Mouse (Mus musculus): ENCODE results near the gene Prokr1.
"Not testable (repeated sequence)": the region's sequence is repeated elsewhere in the genome, so short reads cannot be mapped to it uniquely, and the experiment has no call there.

Gene Prokr1

GRCm38 (mm10) chr6:87571863-87572262, 18.7 kb downstream of the Prokr1 start:
- DNase-seq (ENCODE audit: low read depth, low spot score), result not testable (repeated sequence)

- no peak for DNase-seq (ENCODE audit: low read depth, low spot score)
Measured at GRCm38 (mm10) chr6:87567686-87568593, 22.6 kb downstream of the Prokr1 start.

GRCm38 (mm10) chr6:87565166-87565565, 25.4 kb downstream of the Prokr1 start:
- no peak for DNase-seq (ENCODE audit: low read depth, low spot score)

GRCm38 (mm10) chr6:87564356-87564755, 26.2 kb downstream of the Prokr1 start:
- no peak for DNase-seq (ENCODE audit: low read depth, low spot score)

- DNase-seq (ENCODE audit: low read depth, low spot score), result no peak
Measured at GRCm38 (mm10) chr6:87553724-87554123, 36.8 kb downstream of the Prokr1 start.

- DNase-seq (ENCODE audit: low read depth, low spot score), result peak; percentile 72
Measured at GRCm38 (mm10) chr6:87552054-87552807, 38.3 kb downstream of the Prokr1 start.

- DNase-seq (ENCODE audit: low read depth, low spot score), result peak; percentile 88
Measured at GRCm38 (mm10) chr6:87547836-87548235, 42.7 kb downstream of the Prokr1 start.

- DNase-seq (ENCODE audit: low read depth, low spot score), result peak; percentile 69
Measured at GRCm38 (mm10) chr6:87547431-87547830, 43.1 kb downstream of the Prokr1 start.

GRCm38 (mm10) chr6:87545331-87546217, 45.0 kb downstream of the Prokr1 start:
- DNase-seq (ENCODE audit: low read depth, low spot score), result no peak

GRCm38 (mm10) chr6:87542027-87542426, 48.5 kb downstream of the Prokr1 start:
- DNase-seq (ENCODE audit: low read depth, low spot score), result peak; percentile 93

- DNase-seq (ENCODE audit: low read depth, low spot score), result peak; percentile 86
Measured at GRCm38 (mm10) chr6:87541171-87541571, 49.4 kb downstream of the Prokr1 start.

- DNase-seq (ENCODE audit: low read depth, low spot score), result peak; percentile 49
Measured at GRCm38 (mm10) chr6:87538376-87539270, 51.9 kb downstream of the Prokr1 start.

GRCm38 (mm10) chr6:87537678-87538077, 52.9 kb downstream of the Prokr1 start:
- no peak for DNase-seq (ENCODE audit: low read depth, low spot score)

GRCm38 (mm10) chr6:87536270-87536669, 54.3 kb downstream of the Prokr1 start:
- DNase-seq (ENCODE audit: low read depth, low spot score), result peak; percentile 60

GRCm38 (mm10) chr6:87535651-87536050, 54.9 kb downstream of the Prokr1 start:
- DNase-seq (ENCODE audit: low read depth, low spot score), result peak; percentile 74

- DNase-seq (ENCODE audit: low read depth, low spot score), result peak; percentile 82
Measured at GRCm38 (mm10) chr6:87534855-87535575, 55.5 kb downstream of the Prokr1 start.

- DNase-seq (ENCODE audit: low read depth, low spot score), result peak; percentile 79
Measured at GRCm38 (mm10) chr6:87532953-87533710, 57.4 kb downstream of the Prokr1 start, which contains the start of gene Arhgap25. Gene Arhgap25 (minus strand): TSS chr6:87533259.

- peak; percentile 69 for DNase-seq (ENCODE audit: low read depth, low spot score)
Measured at GRCm38 (mm10) chr6:87531456-87532015, 59.0 kb downstream of the Prokr1 start.

GRCm38 (mm10) chr6:87530386-87530785, 60.2 kb downstream of the Prokr1 start:
- no peak for DNase-seq (ENCODE audit: low read depth, low spot score)

All from CD4-positive helper T cell, adult 2 months (primary cell).